Mouse (Mus musculus): ENCODE data around the gene Arpp21. TPM values are rescaled to one million over a fixed set of nuclear protein-coding genes. Genes with fewer than 3 reads are reported as not detected.
A peak's percentile ranks its signal among the peaks of the same experiment; 100 is the strongest.

The Arpp21 gene
- polyA plus RNA-seq, 1 experiment, result 5.9 TPM

GRCm38 (mm10) chr9:112235041-112235695, 570 bp downstream of the Arpp21 start:
- 1% methylated on average over 44 of the region's 44 CpGs for WGBS
- TF ChIP-seq CTCF (IDR thresholded peaks at IDR 0.05; ENCODE audit: control insufficient read depth, insufficient read depth, low read length) (no peak), POLR2A (IDR thresholded peaks at IDR 0.05; ENCODE audit: borderline replicate concordance, control insufficient read depth, low read depth, low read length) (0 out of 2 replicates have a peak, but pooled peaks have one; percentile 17)
- Histone ChIP-seq H3K27ac (ENCODE audit: control insufficient read depth, insufficient read depth, low read depth, low read length, poor library complexity) (no peak overlapping the region; the same call in 1 of the 2 replicates), H3K4me1 (ENCODE audit: control insufficient read depth, insufficient read depth, low read length) (no peaks in the 10 kb centered on the region), H3K4me3 (replicated peaks; ENCODE audit: control insufficient read depth, low read depth, low read length) (peak overlapping the region; percentile 11)

- H3K4me3 ChIP-seq (replicated peaks; ENCODE audit: control insufficient read depth, low read depth, low read length), result peak overlapping the region; percentile 21
- TF ChIP-seq CTCF (IDR thresholded peaks at IDR 0.05; ENCODE audit: control insufficient read depth, insufficient read depth, low read length) (no peak), POLR2A (IDR thresholded peaks at IDR 0.05; ENCODE audit: borderline replicate concordance, control insufficient read depth, low read depth, low read length) (no peak)
- H3K4me1 ChIP-seq (ENCODE audit: control insufficient read depth, insufficient read depth, low read length), result no peaks in the 10 kb centered on the region
- no peak overlapping the region for H3K27ac ChIP-seq (ENCODE audit: control insufficient read depth, insufficient read depth, low read depth, low read length, poor library complexity)
- under 1% methylated on average over 24 of the region's 24 CpGs for WGBS
Observed at GRCm38 (mm10) chr9:112234505-112235024, 1.2 kb downstream of the Arpp21 start.

GRCm38 (mm10) chr9:112233822-112234504, 1.8 kb downstream of the Arpp21 start:
- no peak for TF ChIP-seq POLR2A (IDR thresholded peaks at IDR 0.05; ENCODE audit: borderline replicate concordance, control insufficient read depth, low read depth, low read length)
- no peak for TF ChIP-seq CTCF (IDR thresholded peaks at IDR 0.05; ENCODE audit: control insufficient read depth, insufficient read depth, low read length)
- 24% methylated on average over 12 of the region's 12 CpGs for WGBS
- H3K4me1 ChIP-seq (ENCODE audit: control insufficient read depth, insufficient read depth, low read length), result no peaks in the 10 kb centered on the region
- H3K27ac ChIP-seq (ENCODE audit: control insufficient read depth, insufficient read depth, low read depth, low read length, poor library complexity), result no peak overlapping the region
- peak overlapping the region; percentile 21 for H3K4me3 ChIP-seq (replicated peaks; ENCODE audit: control insufficient read depth, low read depth, low read length)

GRCm38 (mm10) chr9:112233378-112233777, 2.4 kb downstream of the Arpp21 start:
- H3K4me1 ChIP-seq (ENCODE audit: control insufficient read depth, insufficient read depth, low read length), result no peaks in the 10 kb centered on the region
- WGBS, result 73% methylated on average over 6 of the region's 6 CpGs
- no peak overlapping the region for H3K27ac ChIP-seq (ENCODE audit: control insufficient read depth, insufficient read depth, low read depth, low read length, poor library complexity)
- TF ChIP-seq POLR2A (IDR thresholded peaks at IDR 0.05; ENCODE audit: borderline replicate concordance, control insufficient read depth, low read depth, low read length) (no peak), CTCF (IDR thresholded peaks at IDR 0.05; ENCODE audit: control insufficient read depth, insufficient read depth, low read length) (no peak)
- no peak overlapping the region for H3K4me3 ChIP-seq (replicated peaks; ENCODE audit: control insufficient read depth, low read depth, low read length)

GRCm38 (mm10) chr9:112231935-112232575, 3.7 kb downstream of the Arpp21 start:
- H3K4me3 ChIP-seq (replicated peaks; ENCODE audit: control insufficient read depth, low read depth, low read length), result no peak overlapping the region
- H3K4me1 ChIP-seq (ENCODE audit: control insufficient read depth, insufficient read depth, low read length), result no peaks in the 10 kb centered on the region; the same call in 1 of the 2 replicates
- no peak overlapping the region for H3K27ac ChIP-seq (ENCODE audit: control insufficient read depth, insufficient read depth, low read depth, low read length, poor library complexity)
- 65% methylated on average over 8 of the region's 8 CpGs for WGBS
- TF ChIP-seq CTCF (IDR thresholded peaks at IDR 0.05; ENCODE audit: control insufficient read depth, insufficient read depth, low read length) (no peak), POLR2A (IDR thresholded peaks at IDR 0.05; ENCODE audit: borderline replicate concordance, control insufficient read depth, low read depth, low read length) (no peak)

GRCm38 (mm10) chr9:112231383-112231782, 4.4 kb downstream of the Arpp21 start:
- Histone ChIP-seq H3K4me1 (ENCODE audit: control insufficient read depth, insufficient read depth, low read length) (peaks cover 3% of the 10 kb centered on the region; the same call in 1 of the 2 replicates), H3K4me3 (replicated peaks; ENCODE audit: control insufficient read depth, low read depth, low read length) (no peak overlapping the region), H3K27ac (ENCODE audit: control insufficient read depth, insufficient read depth, low read depth, low read length, poor library complexity) (no peak overlapping the region)
- WGBS, result 66% methylated on average over 5 of the region's 5 CpGs
- TF ChIP-seq POLR2A (IDR thresholded peaks at IDR 0.05; ENCODE audit: borderline replicate concordance, control insufficient read depth, low read depth, low read length) (no peak), CTCF (IDR thresholded peaks at IDR 0.05; ENCODE audit: control insufficient read depth, insufficient read depth, low read length) (no peak)

GRCm38 (mm10) chr9:112230716-112231361, 4.9 kb downstream of the Arpp21 start:
- no peak for TF ChIP-seq POLR2A (IDR thresholded peaks at IDR 0.05; ENCODE audit: borderline replicate concordance, control insufficient read depth, low read depth, low read length)
- TF ChIP-seq CTCF (IDR thresholded peaks at IDR 0.05; ENCODE audit: control insufficient read depth, insufficient read depth, low read length), result no peak
- no peak overlapping the region for H3K27ac ChIP-seq (ENCODE audit: control insufficient read depth, insufficient read depth, low read depth, low read length, poor library complexity)
- peaks cover 3% of the 10 kb centered on the region; the same call in 1 of the 2 replicates for H3K4me1 ChIP-seq (ENCODE audit: control insufficient read depth, insufficient read depth, low read length)
- 72% methylated on average over 4 of the region's 4 CpGs for WGBS
- H3K4me3 ChIP-seq (replicated peaks; ENCODE audit: control insufficient read depth, low read depth, low read length), result no peak overlapping the region
